Mouse (Mus musculus) T-helper 2 cell (primary cell): Measurements from ENCODE around the gene Htr3a.

Experiments
- in situ Hi-C: fragments of 300-600 bp; cut with MboI, MseI; formaldehyde crosslinking; loops from one replicate; pipeline ENCODE4 v1.15.1; 2025; ENCODE audit warnings: high pct_unique_total_duplicates

Gene Htr3a

DNA sequence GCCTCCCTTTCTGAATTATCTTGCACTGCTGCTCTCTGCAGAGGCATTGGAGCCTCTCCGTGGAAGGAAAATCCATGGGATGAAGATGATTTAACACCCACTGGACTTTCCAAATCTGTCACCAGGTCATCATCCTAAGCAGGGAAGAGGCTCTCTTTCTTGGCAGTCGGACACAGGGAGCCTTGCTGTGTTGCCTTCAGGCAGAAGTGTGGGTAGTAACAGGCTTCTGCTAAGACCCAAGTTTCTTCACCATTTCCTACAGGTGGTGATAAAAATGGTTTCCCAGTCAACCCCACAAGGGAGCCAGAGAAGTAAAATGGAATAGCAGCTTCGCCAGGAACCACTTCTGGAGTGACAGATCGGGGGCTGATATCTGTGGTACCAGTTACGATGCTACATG lies 61.4 kb downstream of the Htr3a start:
- in situ Hi-C loops, result no loop called here
